Mouse (Mus musculus) bone marrow, adult 2 months (tissue): Measurements from ENCODE around the gene Btd.

ENCODE experiments used
- CTCF ChIP-seq: fragments of 200-500 bp; IDR thresholded peaks from 2 replicates; pipeline ENCODE4 v1.5.1; 2011; ENCODE audit warnings: low read length, control low read depth; ENCODE audit not compliant: control insufficient read depth, insufficient read depth
- POLR2A ChIP-seq: fragments of 200-500 bp; IDR thresholded peaks from 2 replicates; pipeline ENCODE4 v1.6.1; 2011; ENCODE audit warnings: low read depth, mild to moderate bottlenecking, control low read depth, low read length, borderline replicate concordance; ENCODE audit not compliant: control insufficient read depth

DNA sequence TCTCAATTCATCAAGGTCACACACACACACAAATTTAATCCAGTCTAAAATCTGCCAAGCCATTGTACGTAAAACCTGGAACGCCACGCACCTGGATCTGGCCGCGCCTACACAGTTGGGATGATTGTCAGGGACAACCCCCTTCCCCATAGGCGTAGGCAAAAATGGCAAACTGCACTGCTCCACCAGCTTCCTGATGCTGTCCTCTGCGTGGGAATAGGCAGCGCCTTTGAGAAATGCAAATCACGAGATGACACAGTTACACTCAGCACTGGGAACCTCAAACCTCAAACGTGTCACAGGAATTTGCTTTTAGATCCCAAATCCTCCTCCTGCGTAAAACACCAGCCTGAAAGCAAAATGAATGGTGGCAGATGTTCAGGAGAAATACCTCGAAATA, 18.1 kb upstream of the Btd start:
- TF ChIP-seq CTCF (no peak), POLR2A (no peak)
